Mouse (Mus musculus): ENCODE measurements around the gene Ccdc169.

- TF ChIP-seq BHLHE40 (IDR thresholded peaks at IDR 0.05; ENCODE audit: borderline replicate concordance, low read depth, low read length) (no peak), JUND (IDR thresholded peaks at IDR 0.05; ENCODE audit: low read depth, low read length) (no peak), CHD2 (IDR thresholded peaks at IDR 0.05; ENCODE audit: low read length) (no peak)
These were observed 20.3 kb downstream of the Ccdc169 start for GRCm38 (mm10) chr3:55157413-55157812.

Measured in MEL (cell line).